Mouse (Mus musculus) naive thymus-derived CD4-positive, alpha-beta T cell, adult 2 months (primary cell): Measurements from ENCODE around the gene Ptpn1.

Experiments used
- DNase-seq: peaks from one replicate; pipeline ENCODE4 v3.0.0-alpha.2; 2011; ENCODE audit warnings: low read depth

The Ptpn1 gene

GRCm38 (mm10) chr2:168009936-168010668 is 78.2 kb downstream of the Ptpn1 start, which contains the start of gene Ripor3:
TSS of gene Ripor3 (minus strand) at chr2:168010618.
- peak; percentile 87 for DNase-seq

DNA sequence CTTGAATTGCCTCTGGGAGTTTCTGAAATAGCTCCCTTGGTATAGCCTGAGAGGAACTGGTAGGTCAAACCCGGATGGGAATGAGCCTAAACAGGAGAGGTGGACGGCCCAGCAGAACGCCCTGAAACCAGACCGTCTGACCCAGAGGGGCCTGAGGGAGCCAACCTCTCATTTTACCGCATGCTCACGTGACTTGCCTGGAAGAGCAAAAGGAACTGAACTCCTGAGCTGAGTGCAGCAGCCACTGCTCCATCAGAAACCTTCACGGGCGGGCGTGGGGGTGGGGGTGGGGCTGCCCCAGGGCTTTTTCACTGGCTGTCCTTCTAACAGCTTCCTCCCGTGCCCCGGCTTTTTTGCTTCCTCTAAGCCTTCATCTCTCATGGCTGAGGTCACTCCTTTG is 79.0 kb downstream of the Ptpn1 start:
- DNase-seq, result peak; percentile 9

DNA sequence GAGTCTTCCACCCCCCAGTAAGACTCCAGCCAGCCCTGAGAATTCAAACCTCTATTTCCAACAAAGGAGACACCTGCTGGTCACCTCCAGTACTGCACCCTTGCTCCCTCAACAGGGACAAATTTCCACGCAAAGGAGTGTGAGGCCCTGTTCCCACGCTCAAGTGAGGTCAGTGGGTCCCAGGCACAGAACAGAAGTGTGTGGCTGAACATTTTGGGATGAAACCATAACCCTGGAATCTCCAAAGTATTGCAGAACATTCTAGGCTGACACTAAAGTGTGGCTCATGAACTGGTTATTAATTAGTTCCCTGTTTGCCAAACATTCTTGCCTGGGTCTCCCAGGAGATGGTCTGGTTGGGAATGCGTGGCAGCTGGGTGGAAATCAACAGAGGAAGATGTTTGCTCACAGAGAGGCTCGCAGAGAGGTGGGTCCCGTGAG is 85.1 kb downstream of the Ptpn1 start:
- peak; percentile 81 for DNase-seq

- no peak for DNase-seq
These were observed 87.4 kb downstream of the Ptpn1 start for GRCm38 (mm10) chr2:168019201-168019715.

DNA sequence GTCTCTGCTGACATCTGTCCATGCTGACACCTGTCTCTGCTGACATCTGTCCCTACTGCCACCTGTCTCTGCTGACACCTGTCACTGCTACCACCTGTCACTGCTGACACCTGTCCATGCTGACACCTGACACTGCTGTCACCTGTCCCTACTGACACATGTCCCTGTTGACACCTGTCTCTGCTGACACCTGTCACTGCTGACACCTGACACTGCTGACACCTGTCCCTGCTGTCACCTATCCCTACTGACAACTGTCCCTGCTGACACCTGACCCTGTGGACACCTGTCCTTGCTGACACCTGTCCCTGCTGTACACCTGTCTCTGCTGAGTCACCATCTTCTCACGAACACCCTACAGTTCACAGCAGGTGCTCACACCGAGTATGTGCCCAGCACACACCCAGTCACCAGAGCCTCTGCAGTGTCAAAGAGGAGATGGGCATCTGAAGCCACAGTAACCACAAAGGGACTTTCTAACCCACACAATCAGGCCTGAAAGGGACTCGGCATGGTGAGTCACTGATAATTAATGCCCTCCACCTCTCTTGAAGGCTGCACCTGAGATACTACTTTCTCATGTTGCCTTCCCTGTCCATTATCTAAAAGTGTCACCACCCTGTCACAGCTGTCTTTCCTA is 92.0 kb downstream of the Ptpn1 start:
- no peak for DNase-seq

GRCm38 (mm10) chr2:168025174-168025573 is 93.3 kb downstream of the Ptpn1 start:
- DNase-seq, result no peak

GRCm38 (mm10) chr2:168025882-168026281 is 94.0 kb downstream of the Ptpn1 start:
- DNase-seq, result no peak

DNA sequence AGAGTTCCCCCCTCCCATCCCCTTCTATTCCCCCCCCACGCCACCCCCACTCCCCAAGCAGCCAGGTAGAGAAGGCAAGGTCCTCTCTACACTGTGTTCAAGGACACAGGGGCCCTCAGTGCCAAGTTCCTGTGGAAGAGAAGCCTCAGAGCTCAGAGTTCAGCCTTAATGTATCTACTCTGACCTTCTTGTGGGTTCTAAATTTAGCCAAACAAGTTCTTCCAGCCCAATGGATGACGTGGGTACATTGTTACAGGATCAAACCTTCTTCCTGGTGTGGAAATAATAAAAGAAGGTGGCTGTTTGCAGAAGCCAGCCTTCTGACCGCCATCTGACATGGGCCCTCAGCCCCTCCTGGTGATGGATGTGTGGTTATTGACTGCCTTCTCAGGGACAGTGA is 94.6 kb downstream of the Ptpn1 start:
- no peak for DNase-seq

GRCm38 (mm10) chr2:168028376-168028775 is 96.5 kb downstream of the Ptpn1 start:
- no peak for DNase-seq
